Mouse (Mus musculus): ENCODE measurements around the gene Fkrp.
A peak's percentile ranks its signal among the peaks of the same experiment; 100 is the strongest.

Fkrp gene

DNA sequence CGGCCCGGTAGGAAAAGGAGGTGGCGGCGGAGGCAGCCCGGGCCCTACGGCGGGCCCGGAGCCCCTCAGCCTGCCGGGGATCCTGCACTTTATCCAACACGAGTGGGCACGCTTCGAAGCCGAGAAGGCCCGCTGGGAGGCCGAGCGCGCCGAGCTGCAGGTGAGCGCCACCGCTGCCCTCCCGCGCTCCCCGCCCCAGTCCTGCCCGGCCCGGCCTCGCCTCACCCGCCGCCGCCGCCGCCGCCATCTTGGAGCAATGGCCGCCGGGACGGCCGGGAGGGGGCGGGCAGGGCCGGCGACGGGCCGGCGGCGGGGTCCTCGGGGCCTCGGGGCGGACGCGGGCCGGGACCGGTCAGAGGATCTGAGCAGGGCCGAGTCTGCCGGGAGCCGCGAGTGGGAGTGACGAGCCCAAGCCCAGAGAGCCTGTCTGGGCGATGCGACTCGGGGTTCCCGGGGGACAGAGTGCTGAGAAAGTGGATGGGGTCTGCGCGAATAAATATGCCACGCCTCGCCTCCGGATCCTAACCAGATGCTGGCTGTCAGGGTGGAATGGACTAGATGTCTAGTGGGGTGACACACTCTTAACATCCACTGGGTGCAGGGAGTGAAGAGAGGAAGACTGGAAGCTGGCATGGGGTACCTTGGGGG lies at the start of gene Fkrp:
TSS of gene Fkrp (minus strand) at position 258 of the 648 bp plus-strand sequence.
- no peak for DNase-seq (ENCODE audit: low spot score)

DNA sequence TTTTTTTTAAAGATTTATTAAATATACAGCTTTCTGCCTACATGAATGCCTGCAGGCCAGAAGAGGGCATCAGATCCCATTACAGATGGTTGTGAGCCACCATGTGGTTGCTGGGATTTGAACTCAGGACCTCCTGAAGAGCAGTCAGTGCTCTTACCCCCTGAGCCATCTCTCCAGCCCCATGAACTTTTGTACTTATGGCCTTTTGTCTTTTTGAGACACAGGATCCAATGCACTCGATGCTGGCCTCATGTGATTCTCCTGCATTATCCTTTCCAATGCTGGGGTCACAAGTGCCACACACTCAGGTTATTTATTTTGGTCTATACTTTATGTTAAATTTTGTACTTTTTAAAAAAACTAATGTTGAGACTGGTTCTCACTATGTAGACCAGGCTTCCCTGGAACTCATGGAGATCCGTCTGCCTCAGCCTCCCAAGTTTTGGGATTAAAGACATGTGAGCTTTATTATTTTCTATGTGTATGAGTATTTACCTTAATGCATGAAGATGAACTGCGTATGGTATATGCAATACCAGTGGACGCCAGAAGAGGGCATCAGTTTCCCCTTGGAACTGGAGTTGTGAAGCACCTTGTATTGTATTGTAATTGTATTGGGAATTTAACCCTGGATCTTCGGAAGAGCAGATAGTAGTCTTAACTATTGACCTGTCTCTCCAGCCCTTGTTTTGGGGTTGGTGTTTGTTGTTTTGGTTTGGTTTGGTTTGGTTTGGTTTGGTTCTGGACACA lies 43.5 kb upstream of the Fkrp start:
- peak; percentile 58 for DNase-seq (ENCODE audit: low spot score)

DNA sequence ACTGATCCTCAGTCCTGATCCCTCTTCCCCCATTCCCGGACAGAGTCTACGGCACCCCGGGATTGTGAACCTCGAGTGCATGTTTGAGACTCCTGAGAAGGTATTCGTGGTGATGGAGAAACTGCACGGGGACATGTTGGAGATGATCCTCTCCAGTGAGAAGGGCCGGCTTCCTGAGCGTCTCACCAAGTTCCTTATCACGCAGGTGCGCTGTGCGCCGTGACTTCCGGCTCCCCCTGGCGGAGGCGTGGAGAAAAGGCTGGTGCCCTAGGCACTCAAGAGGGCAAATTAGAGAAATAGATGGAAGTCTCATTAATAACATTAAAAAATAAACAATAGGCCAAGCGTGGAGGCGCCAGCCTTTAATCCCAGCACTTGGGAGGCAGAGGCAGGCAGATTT lies 41.8 kb upstream of the Fkrp start:
- no peak for DNase-seq (ENCODE audit: low spot score)

GRCm38 (mm10) chr7:16853302-16853831 lies 36.8 kb upstream of the Fkrp start:
- DNase-seq (ENCODE audit: low spot score) = no peak

- no peak for DNase-seq (ENCODE audit: low spot score)
Observed at GRCm38 (mm10) chr7:16851636-16852035, 35.1 kb upstream of the Fkrp start.

DNA sequence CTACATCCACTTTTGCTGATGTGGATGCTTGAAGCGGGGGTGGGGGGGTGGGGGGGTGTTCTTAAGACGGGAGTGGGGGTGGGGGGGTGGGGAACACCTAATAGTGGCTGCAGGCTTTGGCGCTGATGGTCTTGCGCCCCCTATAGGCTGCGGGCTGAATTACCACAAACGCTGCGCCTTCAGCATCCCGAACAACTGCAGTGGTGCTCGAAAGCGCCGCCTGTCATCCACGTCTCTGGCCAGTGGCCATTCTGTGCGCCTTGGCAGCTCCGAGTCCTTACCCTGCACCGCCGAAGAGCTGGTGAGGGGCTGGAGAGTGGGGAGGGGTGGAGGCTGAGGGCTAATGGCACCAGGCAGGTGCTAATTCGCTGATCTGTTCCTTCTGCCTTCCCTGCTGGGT lies 32.0 kb upstream of the Fkrp start:
- no peak for DNase-seq (ENCODE audit: low spot score)

- DNase-seq (ENCODE audit: low spot score) = no peak
Observed at GRCm38 (mm10) chr7:16847507-16847906, 31.0 kb upstream of the Fkrp start.

GRCm38 (mm10) chr7:16846775-16847174 lies 30.2 kb upstream of the Fkrp start:
- no peak for DNase-seq (ENCODE audit: low spot score)

DNA sequence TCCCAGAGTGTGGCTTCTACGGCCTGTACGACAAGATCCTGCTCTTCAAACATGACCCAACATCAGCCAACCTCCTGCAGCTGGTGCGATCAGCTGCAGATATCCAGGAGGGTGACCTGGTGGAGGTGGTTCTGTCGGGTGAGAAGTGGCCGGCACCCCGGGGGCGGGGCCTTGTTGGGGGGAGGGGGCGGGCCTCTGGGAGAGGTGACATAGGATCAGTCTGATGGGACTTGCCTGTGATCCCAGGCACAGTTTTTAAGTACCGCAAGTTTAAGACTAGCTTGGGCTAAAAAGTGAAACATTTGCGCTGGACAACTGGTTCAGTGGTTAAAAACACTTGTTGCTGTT lies 29.3 kb upstream of the Fkrp start:
- DNase-seq (ENCODE audit: low spot score) = no peak

GRCm38 (mm10) chr7:16845072-16845819 lies 28.7 kb upstream of the Fkrp start:
- DNase-seq (ENCODE audit: low spot score) = no peak

- DNase-seq (ENCODE audit: low spot score) = no peak
Observed at GRCm38 (mm10) chr7:16844696-16845071, 28.2 kb upstream of the Fkrp start.

- DNase-seq (ENCODE audit: low spot score) = no peak
Observed at GRCm38 (mm10) chr7:16843441-16844171, 27.1 kb upstream of the Fkrp start.

DNA sequence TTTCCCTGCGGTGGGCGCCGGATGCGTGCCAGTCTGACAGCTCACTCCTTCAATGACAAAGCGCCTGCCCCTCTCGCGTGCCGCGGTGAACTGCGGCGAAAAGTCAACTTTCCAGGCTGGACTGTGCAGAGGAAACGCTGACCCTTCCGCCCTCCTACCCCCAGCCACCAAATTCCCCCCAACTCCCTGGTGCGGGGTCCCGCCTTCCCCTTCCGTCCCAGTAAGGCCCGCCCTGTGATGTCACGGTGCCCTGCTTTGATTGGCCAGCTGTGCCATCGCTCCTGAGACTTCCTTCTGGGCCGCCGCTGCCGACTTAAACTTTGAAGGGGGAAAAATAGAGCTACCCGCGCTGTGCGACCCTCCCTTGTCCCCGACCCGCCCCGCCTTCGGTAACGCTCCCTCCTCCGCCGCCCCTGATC lies 26.1 kb upstream of the Fkrp start, which contains the start of gene Prkd2:
TSS of gene Prkd2 (plus strand) at position 258 of the 419 bp plus-strand sequence.
- peak; percentile 78 for DNase-seq (ENCODE audit: low spot score)

- DNase-seq (ENCODE audit: low spot score) = no peak
Observed at GRCm38 (mm10) chr7:16841561-16842560, 25.3 kb upstream of the Fkrp start.

GRCm38 (mm10) chr7:16841078-16841477 lies 24.5 kb upstream of the Fkrp start:
- DNase-seq (ENCODE audit: low spot score) = no peak

- no peak for DNase-seq (ENCODE audit: low spot score)
Observed at GRCm38 (mm10) chr7:16840109-16840491, 23.6 kb upstream of the Fkrp start.

DNA sequence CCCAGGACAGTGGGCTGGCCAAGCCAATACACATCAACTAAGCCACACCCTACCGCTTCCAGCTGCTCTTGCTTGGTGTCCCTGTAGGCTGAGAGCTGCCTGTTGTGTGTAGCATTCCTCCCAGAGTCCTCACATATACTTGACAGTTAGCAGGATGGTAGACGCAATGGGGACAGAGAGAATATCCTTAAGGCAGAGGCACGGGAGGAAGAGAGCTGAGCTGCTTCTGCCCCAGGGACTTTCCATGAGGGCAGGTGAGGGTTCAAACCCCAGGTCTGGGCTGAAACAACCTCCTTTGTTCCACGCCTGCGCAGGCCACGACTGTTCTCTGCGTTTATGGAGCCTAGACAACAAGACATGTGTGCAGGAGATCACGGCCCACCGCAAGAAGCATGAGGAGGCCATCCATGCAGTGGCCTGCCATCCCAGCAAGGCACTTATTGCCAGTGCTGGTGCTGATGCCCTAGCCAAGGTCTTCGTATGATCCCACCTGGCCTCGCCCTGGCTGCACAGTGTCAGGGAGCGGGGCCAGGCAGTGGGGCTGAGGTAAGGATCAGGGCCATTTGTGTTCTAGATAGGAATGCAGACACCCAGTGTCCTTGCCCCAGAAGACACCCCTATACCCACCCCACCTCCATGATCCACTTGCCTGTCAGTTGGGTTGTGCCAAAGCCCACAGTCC lies 23.0 kb upstream of the Fkrp start:
- DNase-seq (ENCODE audit: low spot score) = no peak

GRCm38 (mm10) chr7:16838804-16839426 lies 22.4 kb upstream of the Fkrp start:
- no peak for DNase-seq (ENCODE audit: low spot score)

DNA sequence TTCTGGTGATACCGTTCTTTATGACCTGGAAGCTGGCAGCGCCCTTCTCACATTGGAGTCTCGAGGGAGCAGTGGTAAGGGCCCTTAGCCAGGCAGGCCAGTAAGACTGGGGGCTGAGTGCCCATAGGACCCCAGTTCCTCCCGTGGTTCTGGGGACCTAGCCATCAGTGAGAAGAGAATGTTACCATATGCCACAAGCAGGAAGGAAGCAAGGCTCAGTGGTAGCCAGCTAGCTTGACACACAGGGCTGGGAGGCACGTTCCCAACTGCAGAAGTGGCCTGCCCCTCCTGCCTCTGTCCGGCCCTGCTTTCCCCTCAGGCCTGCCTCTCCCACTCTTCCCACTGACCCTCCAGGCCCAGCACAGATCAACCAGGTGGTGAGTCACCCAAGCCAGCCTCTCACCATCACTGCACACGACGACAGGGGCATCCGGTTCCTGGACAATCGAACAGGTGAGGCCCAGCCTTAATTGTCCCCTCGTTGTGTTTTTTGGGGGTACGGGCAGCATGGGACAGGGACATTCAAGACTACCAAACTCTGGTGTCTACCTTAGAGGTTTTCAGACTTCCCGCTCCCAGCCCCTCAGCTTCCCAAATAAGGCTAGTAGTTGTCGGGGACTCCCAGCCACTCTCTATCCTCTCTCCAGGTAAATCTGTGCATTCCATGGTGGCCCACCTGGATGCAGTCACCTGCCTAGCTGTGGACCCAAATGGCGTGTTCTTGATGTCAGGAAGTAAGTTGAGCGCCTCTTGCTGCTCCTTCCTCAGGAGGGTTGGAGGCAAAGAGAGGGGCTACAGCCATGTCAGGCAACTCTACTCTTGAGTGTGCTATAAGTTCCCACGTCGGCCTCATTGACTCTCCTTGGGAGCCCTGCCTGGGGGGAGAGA lies 21.6 kb upstream of the Fkrp start:
- no peak for DNase-seq (ENCODE audit: low spot score)
